Mouse (Mus musculus) ZHBTc4 (cell line): ENCODE measurements around the gene Uxs1.
A peak's percentile ranks its signal among the peaks of the same experiment; 100 is the strongest.

Experiments
- DNase-seq: peaks from one replicate; pipeline ENCODE4 v3.0.0-alpha.2; 2011; ENCODE audit warnings: low read depth, low spot score

The Uxs1 gene

DNA sequence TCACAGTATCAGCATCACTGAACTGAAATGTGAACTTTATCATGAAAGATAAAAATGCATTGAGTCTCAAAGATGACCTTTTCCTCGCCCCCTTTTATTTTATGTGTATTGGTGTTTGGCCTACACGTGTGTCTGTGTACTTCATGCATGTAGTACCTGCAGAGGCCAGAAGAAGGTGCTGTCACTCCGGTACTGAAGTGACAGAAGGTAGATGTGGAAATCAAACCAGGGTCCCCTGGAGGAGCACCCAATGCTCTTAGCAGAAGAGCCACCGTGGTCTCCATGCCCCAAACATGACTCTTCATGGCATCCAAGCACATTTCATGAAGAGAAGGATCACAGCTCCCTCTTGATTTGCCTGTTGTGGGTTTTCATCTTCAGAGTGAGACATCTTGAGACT, 95.5 kb downstream of the Uxs1 start:
- DNase-seq = peak; percentile 51

DNA sequence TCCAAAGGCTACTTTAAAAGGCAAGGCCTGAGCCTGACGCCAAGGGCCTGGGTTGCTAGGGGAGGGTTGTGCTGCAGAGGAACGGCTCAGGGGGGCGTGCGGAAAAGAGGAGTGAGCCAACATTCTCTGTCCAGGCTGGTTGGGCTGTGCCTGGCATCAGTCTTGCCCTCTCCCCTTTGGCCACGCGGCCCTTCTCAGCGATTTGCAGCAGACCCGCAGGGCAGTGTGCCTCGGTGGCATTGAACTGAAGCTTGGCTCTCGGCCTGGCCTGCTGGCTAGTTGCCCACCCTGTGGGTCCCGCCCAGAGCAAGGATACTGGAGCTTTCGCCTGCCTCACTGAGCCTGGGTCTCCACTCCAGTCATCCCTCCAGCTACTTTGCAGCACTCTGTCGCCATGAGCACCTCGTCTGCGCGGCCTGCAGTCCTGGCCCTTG, 97.1 kb downstream of the Uxs1 start, which contains the start of gene 1500015O10Rik:
Gene 1500015O10Rik, plus strand, starts transcription at position 112 of the 434 bp plus-strand sequence.
- DNase-seq = peak; percentile 52

DNA sequence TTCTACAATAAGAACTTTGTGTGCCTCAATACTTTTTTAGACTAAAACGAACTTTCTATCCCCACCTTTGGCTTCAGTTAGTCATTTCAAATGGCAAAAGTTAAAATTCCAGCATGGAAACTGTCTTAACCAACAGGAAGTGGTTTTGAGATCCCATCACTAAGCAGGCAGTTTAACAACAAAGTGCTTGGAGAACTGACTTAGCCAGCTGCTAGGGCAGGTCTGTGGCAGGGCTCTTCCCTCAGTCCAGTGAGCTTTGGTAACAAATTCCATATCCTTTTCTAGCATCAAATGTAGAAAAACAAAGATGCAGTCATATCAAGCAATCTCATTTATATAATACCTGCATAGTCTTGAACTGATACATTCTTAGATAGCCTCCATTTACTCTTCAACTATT, 105.1 kb downstream of the Uxs1 start:
- DNase-seq = no peak

DNA sequence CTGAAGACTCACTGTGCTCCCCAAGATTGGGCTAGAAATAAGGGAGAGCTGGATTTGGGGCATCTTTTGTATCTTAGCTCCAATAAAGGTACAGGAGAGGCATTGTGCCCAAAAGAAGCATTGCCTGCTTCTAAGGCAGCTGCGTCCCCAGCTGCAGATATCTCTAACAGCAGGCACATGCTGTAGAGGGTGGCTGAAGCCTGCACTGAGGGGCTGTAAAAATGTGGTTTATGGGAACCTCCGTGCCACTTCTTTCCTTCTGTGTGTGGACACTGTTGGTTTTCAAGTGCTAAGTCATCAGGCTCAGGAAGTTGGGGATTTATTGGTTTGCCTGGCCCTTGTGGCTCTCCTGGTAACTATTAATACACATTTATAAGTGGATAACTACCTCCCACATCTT, 108.8 kb downstream of the Uxs1 start:
- no peak for DNase-seq

DNA sequence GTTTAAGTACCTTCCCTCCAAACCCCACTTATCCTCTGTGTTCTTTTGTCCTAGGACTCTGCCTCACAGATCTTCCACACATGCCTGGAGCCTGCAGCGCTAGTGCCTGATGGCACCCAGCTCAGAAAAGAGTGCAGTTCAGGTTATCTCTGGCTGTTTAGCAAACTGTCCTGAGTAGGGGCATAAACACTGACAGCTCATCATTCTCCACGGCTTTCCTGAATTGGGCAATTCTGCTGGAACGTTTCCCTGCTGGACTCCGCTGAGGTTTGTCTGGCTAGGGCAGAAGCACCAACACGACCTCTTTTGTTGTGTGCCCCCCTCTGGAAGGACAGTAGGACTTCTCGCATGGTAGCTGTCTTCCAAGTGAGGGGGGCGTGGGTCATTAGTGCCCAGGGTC, 109.6 kb downstream of the Uxs1 start:
- DNase-seq = no peak

DNA sequence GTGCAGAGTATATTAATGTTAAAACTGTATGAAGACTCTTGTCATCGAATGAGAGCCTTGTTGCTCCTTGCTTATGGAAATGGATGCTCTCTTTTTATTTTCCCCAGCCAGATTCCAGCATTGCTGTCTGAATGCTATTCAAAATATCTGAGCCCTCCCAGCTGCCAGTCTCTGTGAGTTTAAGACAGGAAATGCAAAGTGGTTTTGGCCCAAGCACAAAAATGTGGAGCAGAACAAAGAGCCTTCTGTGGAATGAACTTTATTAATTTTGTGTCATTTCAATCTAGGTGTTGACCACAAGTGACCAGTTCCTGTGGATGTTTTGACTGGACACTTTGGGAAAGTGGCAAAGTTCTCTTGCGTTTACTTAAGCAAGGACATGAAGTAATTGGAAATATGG, 112.8 kb downstream of the Uxs1 start:
- DNase-seq = no peak

DNA sequence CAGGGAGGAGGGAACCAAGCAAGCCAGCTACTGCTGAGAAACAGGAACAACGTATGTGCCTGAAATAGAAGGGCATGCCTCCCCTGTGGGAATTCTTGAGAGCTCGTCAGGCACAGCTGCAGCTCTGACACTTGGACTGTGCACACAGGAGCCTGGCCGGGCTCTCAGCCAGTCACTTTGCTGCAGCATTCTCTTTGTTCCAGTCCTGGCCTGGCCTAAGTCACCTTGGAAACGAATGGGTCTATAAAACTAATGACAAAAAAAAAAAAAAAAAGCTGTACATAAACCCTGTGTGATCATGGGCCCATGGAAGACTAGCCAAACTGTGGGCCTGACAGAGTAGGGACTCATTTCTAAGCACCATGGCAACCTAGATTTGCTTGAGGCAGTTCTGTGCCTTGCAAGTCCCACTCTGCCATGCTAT, 129.0 kb downstream of the Uxs1 start:
- peak; percentile 18 for DNase-seq
